Mouse (Mus musculus) adipocyte (in vitro differentiated cells): ENCODE data around the gene Fat2.

Experiments used
- DNase-seq: peaks from one replicate; pipeline ENCODE4 v3.0.0-alpha.2; 2016; ENCODE audit warnings: low spot score

The Fat2 gene

DNA sequence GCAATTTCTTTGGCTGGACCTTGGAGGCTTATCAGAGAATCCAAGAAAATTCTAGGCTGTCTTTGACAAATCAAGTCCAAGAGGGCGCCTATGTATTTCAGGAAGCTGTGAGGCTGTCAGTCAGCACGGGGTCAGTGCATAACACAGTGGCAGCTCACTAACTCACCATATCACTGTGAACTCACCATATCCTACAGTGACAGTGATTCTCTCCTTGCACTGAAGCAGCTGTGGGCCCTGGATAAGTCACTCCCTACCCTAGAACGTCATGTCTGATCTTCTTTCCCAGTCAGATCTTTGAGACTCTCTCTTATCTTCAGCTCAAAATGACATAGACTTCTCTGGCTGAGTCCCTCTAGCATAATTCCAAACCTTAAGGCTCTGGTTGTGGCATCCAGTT, 96.9 kb downstream of the Fat2 start:
- no peak for DNase-seq

DNA sequence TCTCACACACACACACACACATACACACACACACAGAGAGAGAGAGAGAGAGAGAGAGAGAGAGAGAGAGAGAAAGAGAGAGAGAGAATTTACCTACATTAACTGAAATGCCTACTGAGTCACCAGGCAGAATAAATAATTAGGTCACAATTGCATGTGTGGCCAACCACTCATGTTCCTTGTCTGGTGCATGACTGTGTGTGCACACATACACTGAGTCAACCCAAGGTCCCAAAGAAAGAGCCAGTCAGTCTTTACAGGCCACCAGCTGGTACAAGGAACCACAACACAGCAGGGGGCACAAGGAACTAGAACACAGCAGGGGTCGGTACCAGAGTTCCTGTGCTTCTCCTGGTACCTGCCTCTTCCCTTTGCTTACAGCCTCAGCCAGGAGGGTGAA, 99.5 kb downstream of the Fat2 start:
- DNase-seq = no peak

DNA sequence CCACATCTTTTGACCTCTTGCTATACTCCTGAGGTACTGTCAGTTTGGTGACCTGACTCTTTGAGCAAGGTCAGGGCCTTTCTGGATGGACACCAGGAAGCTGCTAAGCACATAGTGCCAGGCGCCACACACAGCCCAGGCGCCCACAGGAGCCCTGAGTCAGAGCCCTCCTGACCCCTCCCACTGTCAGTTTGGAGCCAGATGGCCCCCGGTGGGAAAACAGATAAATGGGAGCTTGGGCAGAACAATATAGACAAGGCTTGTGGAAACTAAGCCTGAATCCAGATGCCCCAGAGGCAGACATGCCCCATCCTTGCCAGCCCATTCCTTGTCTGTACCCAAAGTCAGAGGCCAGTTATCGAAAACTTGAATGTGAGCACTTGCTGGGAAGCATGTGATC, 101.6 kb downstream of the Fat2 start:
- DNase-seq = no peak

DNA sequence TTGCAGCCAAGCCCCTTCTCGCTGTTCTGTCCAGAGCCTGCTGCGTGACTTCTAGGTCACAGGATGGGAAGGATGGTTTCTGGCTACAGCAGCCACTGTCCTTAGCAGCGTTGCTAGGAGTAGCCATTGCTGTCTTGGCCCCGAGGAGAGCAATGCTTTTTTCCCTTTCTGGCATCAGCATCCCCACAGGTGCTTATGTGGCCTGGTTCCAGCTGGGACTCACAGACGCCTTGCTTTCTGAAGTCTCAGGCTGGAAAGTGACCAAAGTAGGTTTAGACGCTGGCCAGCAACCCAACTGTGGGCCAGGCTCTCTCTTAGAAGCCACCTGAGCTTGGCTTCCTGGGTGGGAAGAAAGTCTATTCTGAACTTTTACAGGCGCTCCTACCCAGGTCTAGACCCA, 102.1 kb downstream of the Fat2 start:
- DNase-seq = no peak

DNA sequence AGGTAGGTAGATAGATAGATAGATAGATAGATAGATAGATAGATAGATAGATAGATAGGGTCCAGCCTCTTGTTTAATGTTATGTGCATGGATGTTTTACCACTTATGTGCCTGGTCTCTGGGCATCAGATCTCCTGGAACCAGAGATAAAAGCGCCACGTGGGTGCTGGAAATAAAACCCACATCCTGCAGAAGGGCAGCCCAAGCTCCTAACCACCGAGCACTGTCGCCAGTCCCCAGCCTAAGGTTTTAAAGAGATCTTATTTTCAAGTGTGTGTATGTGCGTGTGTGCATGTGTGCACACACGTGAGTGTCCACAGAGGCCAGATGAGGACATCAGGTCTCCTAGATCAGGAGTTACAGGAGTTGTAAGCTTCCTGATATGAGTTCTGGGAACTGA, 105.3 kb downstream of the Fat2 start:
- DNase-seq = no peak

DNA sequence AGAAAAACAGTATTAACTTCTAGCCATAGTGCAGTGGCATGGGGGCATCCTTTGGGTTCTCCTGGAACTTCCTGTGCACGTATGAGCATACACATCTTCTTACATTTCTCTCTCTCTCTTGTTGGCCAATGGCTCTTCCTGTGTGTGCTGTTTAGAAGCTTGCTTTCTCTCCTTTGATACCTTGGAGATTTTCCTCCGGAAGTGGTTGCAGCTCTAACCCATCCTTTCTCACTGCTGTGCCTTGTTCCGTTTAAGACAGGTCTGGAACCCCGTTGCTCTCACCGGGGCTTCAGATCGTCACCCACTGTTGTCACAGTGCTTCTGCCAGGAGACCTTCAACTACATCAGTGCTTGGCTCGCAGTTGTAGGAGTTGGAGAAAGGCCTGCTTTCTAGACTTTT, 115.1 kb downstream of the Fat2 start:
- no peak for DNase-seq

DNA sequence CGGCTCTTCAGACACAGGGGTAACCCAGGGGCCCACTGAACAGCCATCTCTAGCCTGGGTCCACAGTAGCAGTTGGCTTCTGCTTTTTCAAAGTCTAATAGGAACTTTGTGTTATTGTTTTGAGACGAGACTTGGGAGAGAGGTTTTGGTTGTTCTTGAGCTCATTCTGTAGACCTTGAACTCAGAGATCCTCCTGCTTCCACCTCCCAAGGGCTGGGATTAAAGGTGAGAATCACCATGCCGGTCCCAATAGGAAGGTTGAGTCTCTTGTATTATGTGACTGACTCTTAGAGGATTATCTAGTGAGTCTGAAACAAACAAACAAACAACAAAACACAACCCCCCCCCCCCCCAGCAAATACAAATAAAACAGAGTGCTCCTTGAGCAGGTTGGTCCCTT, 117.9 kb downstream of the Fat2 start:
- no peak for DNase-seq

DNA sequence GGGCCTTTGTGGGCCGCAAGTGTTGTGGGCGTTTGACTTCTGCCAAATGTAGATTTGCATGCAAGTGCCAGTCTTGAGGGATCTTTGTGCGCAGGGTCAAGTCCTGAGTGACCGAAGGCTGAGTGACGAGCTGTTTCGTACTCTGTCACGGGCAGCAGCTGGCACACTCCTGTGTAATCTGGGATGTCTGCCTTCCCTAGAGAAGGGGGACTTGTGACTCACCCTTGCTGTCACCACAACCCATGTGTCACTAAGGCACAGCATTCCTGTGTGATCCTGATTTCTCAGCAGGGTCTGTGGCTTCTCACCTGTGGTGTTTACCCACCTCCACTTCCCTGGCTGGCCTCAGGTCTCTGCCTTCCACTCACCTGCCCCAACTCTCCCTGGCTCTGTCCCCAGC, 118.5 kb downstream of the Fat2 start:
- no peak for DNase-seq

DNA sequence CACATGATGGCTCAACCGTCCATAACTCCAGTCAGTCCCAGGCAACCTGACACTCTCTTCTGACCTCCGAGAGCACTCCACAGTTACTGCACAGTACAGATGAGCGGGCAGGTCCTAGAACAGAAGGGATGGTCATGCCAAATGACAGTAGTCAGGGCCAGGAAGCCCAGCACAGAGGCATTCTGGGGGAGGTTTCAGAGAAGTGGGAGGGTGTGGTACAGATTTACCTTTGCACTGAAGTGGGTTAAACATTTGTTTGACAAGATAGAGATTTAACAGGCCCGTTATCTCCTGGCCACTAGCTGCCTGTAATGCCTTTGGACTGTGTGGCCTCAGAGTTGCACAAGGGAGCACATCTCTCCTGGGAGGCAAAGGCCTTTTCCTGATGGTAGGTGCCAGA, 118.9 kb downstream of the Fat2 start:
- no peak for DNase-seq

DNA sequence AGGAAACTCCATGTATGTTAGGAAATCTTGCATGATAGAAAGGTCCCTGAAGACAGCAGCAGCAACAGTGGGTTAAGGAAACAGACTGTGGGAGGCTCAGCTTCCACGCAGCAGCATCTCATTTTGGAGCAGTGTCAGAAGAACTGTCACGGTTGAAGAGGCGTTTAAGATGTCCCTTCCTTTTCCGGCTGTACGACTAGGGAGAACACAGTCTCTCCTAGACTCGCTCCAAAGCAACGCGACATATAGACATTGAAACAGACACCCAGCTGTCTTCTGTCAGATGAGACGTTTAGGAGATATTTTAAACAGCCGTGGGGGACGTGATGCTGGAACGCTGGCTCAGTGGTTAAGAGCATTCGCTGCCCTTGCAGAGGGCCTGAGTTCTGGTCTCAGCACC, 119.5 kb downstream of the Fat2 start:
- DNase-seq = no peak

DNA sequence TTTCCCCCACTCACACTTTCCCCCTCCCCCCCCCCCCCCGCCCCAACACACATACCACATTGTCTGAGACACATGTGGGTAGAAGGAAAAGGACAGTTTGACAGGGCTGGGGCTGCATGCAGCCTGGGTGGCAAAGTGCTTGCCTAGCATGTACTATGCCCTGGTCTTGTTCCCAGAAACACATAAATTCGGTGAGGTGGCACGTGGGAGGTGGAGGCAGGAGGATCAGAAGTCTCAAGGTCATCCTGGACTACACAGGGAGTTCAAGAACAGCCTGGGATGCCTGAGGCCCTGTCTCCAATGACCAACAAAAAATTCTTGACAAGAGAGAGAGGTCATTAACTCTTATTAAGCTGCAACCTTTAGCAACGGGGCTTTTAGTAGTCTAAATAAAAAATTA, 120.3 kb downstream of the Fat2 start:
- DNase-seq = no peak

DNA sequence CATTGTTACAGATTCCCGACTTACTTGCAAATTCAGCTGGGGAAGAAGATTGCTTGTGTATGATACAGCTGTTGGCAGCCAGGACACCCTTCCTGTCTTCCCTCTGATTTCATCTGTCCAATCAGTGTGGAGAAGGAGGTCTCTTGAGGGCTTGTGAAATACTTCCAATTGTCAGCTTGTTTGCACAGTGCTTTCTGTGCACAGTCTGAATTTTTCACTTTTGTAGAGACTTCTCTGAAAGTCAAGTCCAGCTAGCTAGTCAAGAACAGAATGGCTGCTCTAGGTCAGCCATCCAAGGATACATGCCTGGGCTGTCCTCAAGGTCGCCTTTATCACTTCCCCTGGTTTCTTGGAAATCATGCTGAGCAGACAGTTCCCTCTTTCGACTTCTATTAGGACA, 121.4 kb downstream of the Fat2 start:
- peak; percentile 57 for DNase-seq

DNA sequence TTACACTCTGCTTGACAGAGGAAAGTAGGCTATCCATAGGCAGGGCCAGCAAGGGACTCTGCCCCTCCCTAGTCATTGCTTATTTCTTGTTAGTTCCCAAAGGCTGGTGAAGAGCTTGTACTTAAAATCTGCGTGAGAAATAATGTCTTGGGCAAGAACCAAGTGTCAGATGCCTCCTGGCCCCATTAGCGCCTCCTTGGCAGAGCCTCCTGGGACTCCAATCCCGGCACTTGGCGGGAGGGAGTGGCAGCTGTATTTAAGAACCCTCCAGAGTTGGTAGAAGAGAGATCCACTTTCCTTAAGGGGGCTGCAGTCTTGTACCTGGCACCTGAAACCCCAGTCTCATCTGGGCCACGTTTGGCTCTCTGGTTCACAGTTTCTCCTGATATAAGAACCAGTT, 122.2 kb downstream of the Fat2 start:
- peak; percentile 82 for DNase-seq

DNA sequence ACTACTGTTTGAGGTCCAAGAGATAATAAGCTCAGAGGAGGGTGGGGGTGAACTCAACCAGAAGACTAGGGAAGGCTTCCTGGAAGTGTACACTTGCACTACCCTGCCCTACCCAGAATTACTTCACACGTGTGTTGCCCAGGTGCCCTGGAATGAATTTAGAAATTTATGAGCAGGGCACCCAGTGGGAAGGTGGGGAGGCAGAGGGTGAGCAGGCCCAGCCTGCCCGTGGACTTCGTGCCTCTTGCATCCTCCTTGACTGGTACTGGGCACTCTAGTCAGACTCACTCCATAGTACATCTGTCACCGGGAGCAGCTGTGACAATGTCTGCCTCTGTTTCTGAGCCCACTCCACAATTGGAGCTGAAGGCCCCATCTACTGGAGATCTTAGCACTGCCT, 122.8 kb downstream of the Fat2 start:
- no peak for DNase-seq

DNA sequence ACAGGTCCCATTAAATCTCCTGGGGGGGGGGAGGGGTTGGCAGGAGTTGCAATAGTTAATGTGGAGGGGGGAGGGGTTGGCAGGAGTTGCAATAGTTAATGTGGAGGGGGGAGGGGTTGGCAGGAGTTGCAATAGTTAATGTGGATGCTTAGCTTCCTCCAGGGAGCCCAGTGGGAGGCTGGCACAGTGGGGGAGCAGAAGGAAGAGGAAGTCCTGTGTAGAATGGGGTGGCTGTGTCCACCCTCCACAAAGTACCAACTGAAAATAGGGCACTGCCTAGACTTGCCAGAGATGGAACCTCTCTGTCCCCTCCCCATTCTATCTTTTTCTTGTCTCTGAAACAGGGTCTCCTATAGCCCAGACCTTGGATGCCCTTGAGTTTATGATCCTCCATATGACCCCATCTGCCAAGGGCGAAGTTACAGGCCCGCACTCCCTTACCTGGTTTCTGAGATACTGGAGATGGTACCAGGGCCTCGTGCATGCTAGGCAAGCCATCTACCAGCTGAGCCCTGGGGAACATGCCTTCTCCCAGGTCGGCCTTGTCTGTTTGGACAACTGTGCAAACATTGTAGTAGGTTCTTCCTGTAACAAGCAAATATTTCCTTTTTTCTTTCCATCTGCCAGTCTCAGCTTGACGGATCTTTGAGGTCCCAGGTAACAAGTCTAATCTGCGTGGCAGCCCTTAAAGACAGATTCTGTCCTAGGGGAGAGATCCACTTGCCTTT, 126.6 kb downstream of the Fat2 start:
- DNase-seq = no peak

DNA sequence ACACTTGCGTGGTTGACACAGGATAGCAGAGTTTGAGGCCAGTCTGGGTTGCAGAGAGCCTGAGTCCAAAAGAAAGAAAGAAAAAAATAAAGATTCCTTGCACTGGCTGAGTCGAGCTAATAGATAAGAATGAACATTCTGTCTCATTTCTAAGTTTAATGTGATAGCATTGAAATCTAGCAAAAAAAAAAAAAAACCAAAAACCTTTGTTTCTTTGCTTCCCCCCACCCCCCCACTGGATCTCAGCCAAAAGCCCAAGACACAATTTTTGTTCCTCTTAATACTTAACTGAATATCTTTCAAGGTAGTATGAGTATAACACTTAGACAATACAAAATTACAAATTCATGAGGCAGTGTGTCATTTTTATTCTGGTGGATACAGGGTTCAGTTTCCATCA, 127.3 kb downstream of the Fat2 start:
- no peak for DNase-seq

DNA sequence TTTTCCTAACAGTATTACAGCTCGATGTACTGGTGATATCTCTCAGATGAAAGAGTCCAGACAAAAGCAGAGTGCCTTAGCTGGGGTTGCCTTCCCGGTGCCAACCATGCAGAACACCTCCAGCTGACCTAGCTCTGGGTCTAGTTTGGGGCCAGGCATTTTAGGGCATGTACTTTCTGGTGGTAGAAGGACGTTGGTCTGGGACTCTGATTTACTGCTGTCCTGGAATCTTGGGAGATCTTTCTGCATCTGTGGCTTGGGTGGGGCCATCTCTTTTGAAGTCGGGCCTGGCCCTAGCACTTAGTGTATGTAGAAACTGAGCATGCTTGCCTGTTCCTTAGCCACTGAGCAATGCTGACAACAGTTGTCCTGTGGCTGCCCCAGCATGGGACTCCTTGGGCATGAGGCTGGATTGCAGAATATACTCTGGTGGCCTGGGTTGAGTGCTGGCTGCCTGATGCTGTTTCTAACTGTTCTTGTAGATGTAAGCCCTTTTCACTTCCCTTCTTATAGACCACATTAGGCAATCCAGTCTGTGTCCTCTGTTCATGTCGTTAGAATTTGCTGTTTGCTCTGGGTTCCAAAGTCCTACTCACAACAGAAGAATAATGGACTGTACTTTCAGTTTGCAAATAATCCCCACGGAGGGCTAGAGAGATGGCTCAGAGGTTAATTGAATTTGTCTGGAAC, 128.2 kb downstream of the Fat2 start:
- no peak for DNase-seq

DNA sequence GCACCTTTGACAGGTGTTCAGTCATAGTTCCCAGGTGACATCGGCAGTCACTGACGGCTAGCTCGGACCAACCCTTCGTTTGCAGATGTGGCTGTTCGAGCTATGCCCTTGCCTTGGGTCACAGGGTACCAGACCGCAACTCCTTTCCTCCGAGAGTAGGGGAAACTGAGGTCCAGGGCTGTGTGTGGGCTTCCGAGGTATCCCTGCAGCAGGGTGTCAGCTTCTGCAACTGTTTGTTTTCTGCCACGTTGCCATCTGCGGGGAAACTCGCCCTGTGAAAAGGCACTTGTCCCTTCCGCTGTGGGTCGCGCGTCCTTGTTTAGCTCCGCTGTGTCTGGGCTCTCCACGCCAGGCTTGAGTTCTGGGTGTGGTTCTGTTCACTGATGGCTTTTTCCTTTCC, 131.8 kb downstream of the Fat2 start:
- DNase-seq = no peak

DNA sequence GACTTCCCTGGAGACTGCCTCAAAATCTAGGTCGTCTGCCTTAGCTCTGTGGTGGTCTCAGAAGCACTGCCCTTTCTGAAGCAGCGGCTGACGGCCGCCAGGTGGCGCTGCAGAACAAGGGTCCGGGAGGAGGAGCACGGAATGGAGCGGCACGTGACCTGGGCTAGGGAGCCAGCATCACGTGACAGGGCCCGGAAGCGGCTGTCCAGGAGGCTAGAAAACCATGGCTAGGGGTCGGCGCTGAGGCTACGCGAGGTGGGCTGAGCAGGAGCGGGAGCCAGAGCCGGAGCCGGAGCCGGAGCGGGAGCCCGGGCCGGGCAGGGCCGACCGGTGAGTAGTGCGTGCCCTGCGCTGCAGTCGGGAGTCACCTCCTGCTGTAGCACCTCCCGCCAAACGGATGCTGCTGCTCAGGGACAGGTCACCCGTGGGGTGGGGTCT, 132.2 kb downstream of the Fat2 start, which contains the start of gene Slc36a1:
Gene Slc36a1 (plus strand): TSS at position 192 of the 438 bp plus-strand sequence.
- peak; percentile 94 for DNase-seq
